Mouse (Mus musculus) adrenal gland, adult 2 months (tissue): ENCODE measurements at regions not wholly inside any gene's neighbourhood (a gene's known extent, or its start where the extent isn't known, plus 50 kb on each side); places are given as distances from the start of the nearest gene placed in this dataset.

Experiments used
- DNase-seq: peaks from one replicate; pipeline ENCODE4 v3.0.0; 2021

- no peak for DNase-seq
Measured at GRCm38 (mm10) chr2:75341726-75342280, 317.3 kb upstream of the Hnrnpa3 start.

GRCm38 (mm10) chr2:75350902-75351301, 308.2 kb upstream of the Hnrnpa3 start:
- no peak for DNase-seq

GRCm38 (mm10) chr2:75351965-75352364, 307.1 kb upstream of the Hnrnpa3 start:
- DNase-seq = no peak

GRCm38 (mm10) chr2:75352564-75352963, 306.5 kb upstream of the Hnrnpa3 start:
- DNase-seq = no peak

- DNase-seq = peak; percentile 34
Measured at GRCm38 (mm10) chr2:75356691-75357375, 302.2 kb upstream of the Hnrnpa3 start.

GRCm38 (mm10) chr2:75357516-75357915, 301.5 kb upstream of the Hnrnpa3 start:
- no peak for DNase-seq

- DNase-seq = no peak
Measured at GRCm38 (mm10) chr2:75360936-75361335, 298.1 kb upstream of the Hnrnpa3 start.

GRCm38 (mm10) chr2:75376666-75377065, 282.4 kb upstream of the Hnrnpa3 start:
- no peak for DNase-seq

- DNase-seq = no peak
Measured at GRCm38 (mm10) chr2:75385551-75386263, 273.4 kb upstream of the Hnrnpa3 start.

- DNase-seq = no peak
Measured at GRCm38 (mm10) chr2:75386636-75387035, 272.4 kb upstream of the Hnrnpa3 start.

- DNase-seq = no peak
Measured at GRCm38 (mm10) chr2:75392041-75392440, 267.0 kb upstream of the Hnrnpa3 start.

- DNase-seq = no peak
Measured at GRCm38 (mm10) chr2:75394928-75395673, 264.0 kb upstream of the Hnrnpa3 start.

- DNase-seq = no peak
Measured at GRCm38 (mm10) chr2:75396016-75396415, 263.0 kb upstream of the Hnrnpa3 start.

GRCm38 (mm10) chr2:75400291-75400870, 258.7 kb upstream of the Hnrnpa3 start:
- DNase-seq = peak; percentile 24

GRCm38 (mm10) chr2:75403791-75404190, 255.3 kb upstream of the Hnrnpa3 start:
- DNase-seq = no peak

GRCm38 (mm10) chr2:75405524-75406214, 253.4 kb upstream of the Hnrnpa3 start:
- no peak for DNase-seq

GRCm38 (mm10) chr2:75406721-75407455, 252.2 kb upstream of the Hnrnpa3 start:
- peak; percentile 54 for DNase-seq

- DNase-seq = no peak
Measured at GRCm38 (mm10) chr2:75407560-75407959, 251.5 kb upstream of the Hnrnpa3 start.

- no peak for DNase-seq
Measured at GRCm38 (mm10) chr2:75408016-75408415, 251.0 kb upstream of the Hnrnpa3 start.

GRCm38 (mm10) chr2:75409806-75410205, 249.3 kb upstream of the Hnrnpa3 start:
- DNase-seq = no peak

GRCm38 (mm10) chr2:75412735-75413134, 246.3 kb upstream of the Hnrnpa3 start:
- no peak for DNase-seq
